8 mouse cellular contexts compared by ENCODE assay signal in the genomic region with DNA sequence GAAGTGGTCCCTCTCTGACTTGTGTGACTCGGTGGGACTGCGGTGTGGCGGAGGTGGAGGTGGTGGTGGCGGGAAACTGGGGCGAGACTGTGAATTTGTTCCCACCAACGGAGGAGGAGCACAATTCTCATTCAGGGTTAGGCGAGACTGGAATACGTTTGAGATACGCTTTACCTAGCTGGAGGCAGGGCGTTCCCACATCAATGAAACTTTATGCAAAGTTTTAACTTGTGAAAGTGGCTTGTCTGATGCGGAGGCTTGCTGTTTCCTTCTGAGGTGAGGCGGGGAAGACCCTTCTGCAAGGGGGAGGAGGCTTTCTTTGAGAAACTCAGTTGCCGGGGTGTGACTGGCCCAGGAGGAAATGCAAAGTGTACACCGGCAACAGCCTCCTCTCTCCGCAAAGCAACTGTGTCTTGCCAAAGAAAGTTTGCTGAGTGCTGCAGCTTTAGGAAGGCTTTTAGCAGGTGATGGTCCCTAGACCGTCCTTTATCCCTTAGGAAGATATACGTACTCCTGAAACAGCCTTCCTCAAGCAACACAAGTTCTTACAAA. TPM values are rescaled to one million over a fixed set of nuclear protein-coding genes. Genes with fewer than 3 reads are reported as not detected.
A peak's percentile ranks its signal among the peaks of the same experiment; 100 is the strongest.
DNase-seq lines count a peak whose midpoint lies in the region; ATAC-seq and TF ChIP-seq lines count a peak whose summit lies in the region.

No protein-coding gene starts in this region.

- H3K4me1 ChIP-seq in embryonic facial prominence, embryonic 11.5 days (ENCODE audit: control insufficient read depth, insufficient read depth, low read length), result no peaks in the 10 kb centered on the region
- H3K4me1 ChIP-seq in hindbrain, embryonic 16.5 days (ENCODE audit: control insufficient read depth, insufficient read depth, low read depth, low read length), result peaks cover 5% of the 10 kb centered on the region
- H3K4me1 ChIP-seq in stomach, embryonic 16.5 days (ENCODE audit: control insufficient read depth, insufficient read depth, low read length), result peaks cover 12% of the 10 kb centered on the region

- H3K9me3 ChIP-seq in embryonic facial prominence, embryonic 11.5 days (replicated peaks; ENCODE audit: control insufficient read depth, low read length), result no peaks in the 10 kb centered on the region
- no peaks in the 10 kb centered on the region for H3K9me3 ChIP-seq in hindbrain, embryonic 16.5 days (ENCODE audit: control insufficient read depth, low read length)
- no peaks in the 10 kb centered on the region for H3K9me3 ChIP-seq in stomach, embryonic 16.5 days (replicated peaks; ENCODE audit: control insufficient read depth, low read length)

- WGBS in embryonic facial prominence, embryonic 11.5 days, result 3% methylated on average over 17 of the region's 17 CpGs
- WGBS in hindbrain, embryonic 16.5 days, result 2% methylated on average over 17 of the region's 17 CpGs
- 3% methylated on average over 17 of the region's 17 CpGs for WGBS in stomach, embryonic 16.5 days

- no peaks in the 10 kb centered on the region for H3K27me3 ChIP-seq in embryonic facial prominence, embryonic 11.5 days (ENCODE audit: control insufficient read depth, insufficient read depth, low read length)
- H3K27me3 ChIP-seq in hindbrain, embryonic 16.5 days (replicated peaks; ENCODE audit: control insufficient read depth, insufficient read depth, low read length), result no peaks in the 10 kb centered on the region
- H3K27me3 ChIP-seq in stomach, embryonic 16.5 days (ENCODE audit: control insufficient read depth, insufficient read depth, low read length), result no peaks in the 10 kb centered on the region

- ATAC-seq in embryonic facial prominence, embryonic 11.5 days (replicated peaks; ENCODE audit: insufficient number of reproducible peaks, low FRiP score, low TSS enrichment, low read depth), result no peak
- ATAC-seq in hindbrain, embryonic 16.5 days, result peak; percentile 7; the same call in 1 of the 2 replicates
- ATAC-seq in megakaryocyte, adult 5-6 weeks (ENCODE audit: poor library complexity, severe bottlenecking), result peak; percentile 47
- ATAC-seq in stomach, embryonic 16.5 days (ENCODE audit: insufficient read depth, low FRiP score), result 0 out of 2 replicates have a peak, but pooled peaks have one; percentile 5

- peak overlapping the region; percentile 86 for H3K4me3 ChIP-seq in gastrocnemius, adult 2 months
- peak overlapping the region; percentile 74 for H3K4me3 ChIP-seq in embryonic facial prominence, embryonic 11.5 days (ENCODE audit: low read depth, low read length)
- peak overlapping the region; percentile 88 for H3K4me3 ChIP-seq in hindbrain, embryonic 16.5 days (ENCODE audit: low read length)
- H3K4me3 ChIP-seq in stomach, embryonic 16.5 days (replicated peaks; ENCODE audit: low read length), result peak overlapping the region; percentile 81

- intact Hi-C loops in gastrocnemius, adult 2 months (cut with DNase I), result loop anchor here (10.0 kb wide), 2 partner anchors 66 to 114 kb away; partner anchors contain the start of gene Nr4a2

- H3K9ac ChIP-seq in embryonic facial prominence, embryonic 11.5 days (replicated peaks; ENCODE audit: low read length), result peak overlapping the region; percentile 76
- H3K9ac ChIP-seq in hindbrain, embryonic 16.5 days (ENCODE audit: low read depth, low read length), result peak overlapping the region; percentile 93
- H3K9ac ChIP-seq in stomach, embryonic 16.5 days (ENCODE audit: low read length), result peak overlapping the region; percentile 96

- no peaks in the 10 kb centered on the region for H3K36me3 ChIP-seq in embryonic facial prominence, embryonic 11.5 days (replicated peaks; ENCODE audit: control insufficient read depth, insufficient read depth, low read depth, low read length)
- H3K36me3 ChIP-seq in hindbrain, embryonic 16.5 days (ENCODE audit: control insufficient read depth, insufficient read depth, low read length), result no peaks in the 10 kb centered on the region
- no peaks in the 10 kb centered on the region for H3K36me3 ChIP-seq in stomach, embryonic 16.5 days (ENCODE audit: control insufficient read depth, insufficient read depth, low read length)

- no peak for TF ChIP-seq CTCF in gastrocnemius, adult 2 months (IDR thresholded peaks at IDR 0.05)

- H3K4me2 ChIP-seq in embryonic facial prominence, embryonic 11.5 days (ENCODE audit: low read depth, low read length), result peak overlapping the region; percentile 93
- H3K4me2 ChIP-seq in hindbrain, embryonic 16.5 days (ENCODE audit: low read length), result peak overlapping the region; percentile 97
- peak overlapping the region; percentile 98 for H3K4me2 ChIP-seq in stomach, embryonic 16.5 days (ENCODE audit: low read depth, low read length)

- peak overlapping the region; percentile 99 for H3K27ac ChIP-seq in gastrocnemius, adult 2 months
- no peak overlapping the region for H3K27ac ChIP-seq in embryonic facial prominence, embryonic 11.5 days (replicated peaks; ENCODE audit: low read depth, low read length)
- H3K27ac ChIP-seq in hindbrain, embryonic 16.5 days (ENCODE audit: low read depth, low read length), result no peak overlapping the region
- H3K27ac ChIP-seq in stomach, embryonic 16.5 days (ENCODE audit: low read length), result peak overlapping the region; percentile 93

- peak; percentile 38 for DNase-seq in gastrocnemius, adult 2 months
- DNase-seq in gastrocnemius, adult 8-10 months (ENCODE audit: low spot score in 2 of 2), result no peak
- DNase-seq in CD4-positive, CD25-positive, alpha-beta regulatory T cell, adult 2 months (ENCODE audit: low read depth, low spot score), result peak; percentile 90
- peak; percentile 41 for DNase-seq in embryonic facial prominence, embryonic 11.5 days (ENCODE audit: low spot score)
- no peak for DNase-seq in right cerebral cortex, postnatal 36 days (ENCODE audit: low spot score in 2 of 2)

RNA-seq across cellular contexts. Expression of gene Gpd2, which starts 1.3 kb away (rescaled TPM):
- total RNA-seq in gastrocnemius, adult 2 months (2021), result 100 to 1,000 TPM; 155 to 233 TPM
- 100 to 1,000 TPM; 193 to 241 (median 217) TPM for total RNA-seq in gastrocnemius, adult 8-10 months (2022)
- polyA plus RNA-seq in embryonic facial prominence, embryonic 11.5 days (2014; fragmentation: Nextera tagmentation; extraction: Ambion mirVana), result 17.5 and 19.8 TPM in 2 replicates
- 31.4 and 31.6 TPM in 2 replicates for polyA plus RNA-seq in hindbrain, embryonic 16.5 days (2015; fragmentation: Nextera tagmentation; extraction: Ambion mirVana)
- 18.5 and 18.7 TPM in 2 replicates for total RNA-seq in megakaryocyte, adult 5-6 weeks (2015)
- total RNA-seq in megakaryocyte, adult 5-6 weeks (2017), result 20.8 and 25.1 TPM in 2 replicates
- 36.5 and 46.2 TPM in 2 replicates for polyA plus RNA-seq in stomach, embryonic 16.5 days (2015; fragmentation: Nextera tagmentation; extraction: Ambion mirVana)

Comparison
In these comparisons a context has a peak if more than half of its experiments do, and no peak if none do; other contexts are left out.
1. DNase-seq: peak in gastrocnemius, adult 2 months (single experiment), CD4-positive, CD25-positive, alpha-beta regulatory T cell, adult 2 months (single experiment) and embryonic facial prominence, embryonic 11.5 days (single experiment); none in gastrocnemius, adult 8-10 months (0 of 2) and right cerebral cortex, postnatal 36 days (0 of 2).
2. H3K27ac ChIP-seq: peak in gastrocnemius, adult 2 months (single experiment) and stomach, embryonic 16.5 days (single experiment); none in embryonic facial prominence, embryonic 11.5 days (single experiment) and hindbrain, embryonic 16.5 days (single experiment).
3. RNA of gene Gpd2, which starts 1.3 kb away (total RNA-seq): 193 to 241 TPM in gastrocnemius, adult 8-10 months and 155 to 233 TPM in gastrocnemius, adult 2 months; 18.5 to 25.1 TPM in megakaryocyte, adult 5-6 weeks; every median in the first group is over 4 times any median in the second.
4. Peak in every context shown above with its lines, with median percentiles within 50 percentile points of each other: H3K4me3 ChIP-seq, H3K4me2 ChIP-seq and H3K9ac ChIP-seq.